Mouse (Mus musculus) ES-E14 (cell line): ENCODE results near the gene Il34.

Experiments used
- HCFC1 ChIP-seq: IDR thresholded peaks from 2 replicates; pipeline ENCODE4 v1.6.1; 2012; ENCODE audit warnings: low read length, inconsistent platforms, borderline replicate concordance; ENCODE audit not compliant: insufficient read depth
- MAFK ChIP-seq: IDR thresholded peaks from 2 replicates; pipeline ENCODE4 v1.6.1; 2014; ENCODE audit warnings: mild to moderate bottlenecking, low read depth, low read length, inconsistent platforms; ENCODE audit not compliant: insufficient read depth
- ZNF384 ChIP-seq: IDR thresholded peaks from 2 replicates; pipeline ENCODE4 v1.6.1; 2012; ENCODE audit warnings: low read depth, low read length, inconsistent platforms

- TF ChIP-seq MAFK: no peak
- no peak for TF ChIP-seq HCFC1
- no peak for TF ChIP-seq ZNF384
Observed at GRCm38 (mm10) chr8:110811116-110811515, 5.4 kb upstream of the Il34 start.
